Mouse (Mus musculus): ENCODE data around the gene Klk1b9.
A peak's percentile ranks its signal among the peaks of the same experiment; 100 is the strongest.
"Not testable (repeated sequence)": the region's sequence is repeated elsewhere in the genome, so short reads cannot be mapped to it uniquely, and the experiment has no call there.

Klk1b9 gene

DNA sequence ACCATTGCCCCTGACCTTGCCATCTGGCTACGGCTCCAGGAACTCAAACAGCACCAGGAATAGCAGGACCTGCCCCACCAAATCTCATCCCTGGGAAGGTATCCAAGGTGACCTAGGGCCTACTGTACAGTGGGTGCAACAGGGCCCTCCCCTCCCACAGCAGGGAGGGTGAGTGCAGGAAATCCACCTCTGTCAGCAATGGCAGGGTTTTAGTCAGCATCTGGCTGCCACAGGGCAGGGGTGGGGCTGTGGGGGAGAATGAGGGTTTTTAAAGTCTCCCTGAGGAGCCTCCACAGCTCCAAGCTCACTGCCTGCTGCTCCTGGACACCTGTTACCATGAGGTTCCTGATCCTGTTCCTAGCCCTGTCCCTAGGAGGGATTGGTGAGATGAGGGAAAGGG is at the start of gene Klk1b9:
Gene Klk1b9 (plus strand): TSS at position 301 of the 400 bp plus-strand sequence.
- DNase-seq (ENCODE audit: low read depth, low spot score): not testable (repeated sequence)

DNA sequence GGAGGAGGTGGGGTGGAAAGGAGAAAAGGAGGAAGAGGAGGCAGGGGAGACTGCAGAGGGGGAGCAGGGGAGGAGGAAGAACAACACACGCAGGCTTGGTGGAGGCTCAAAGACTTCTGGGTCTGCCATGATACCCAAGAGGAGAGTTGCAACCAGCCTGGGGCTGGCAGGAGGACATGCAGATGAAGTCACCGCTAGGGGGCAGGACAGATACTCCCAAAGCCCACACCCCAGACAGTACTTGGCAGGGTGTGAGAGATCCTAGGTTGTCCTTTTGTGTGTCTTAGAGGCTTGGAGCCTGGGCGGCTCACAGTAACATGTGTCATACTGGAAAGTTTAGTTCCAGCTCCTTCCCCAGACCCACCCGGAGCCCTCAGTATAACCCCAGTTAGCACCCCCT is 47.3 kb upstream of the Klk1b9 start:
- peak; percentile 71 for DNase-seq (ENCODE audit: low read depth, low spot score)

DNA sequence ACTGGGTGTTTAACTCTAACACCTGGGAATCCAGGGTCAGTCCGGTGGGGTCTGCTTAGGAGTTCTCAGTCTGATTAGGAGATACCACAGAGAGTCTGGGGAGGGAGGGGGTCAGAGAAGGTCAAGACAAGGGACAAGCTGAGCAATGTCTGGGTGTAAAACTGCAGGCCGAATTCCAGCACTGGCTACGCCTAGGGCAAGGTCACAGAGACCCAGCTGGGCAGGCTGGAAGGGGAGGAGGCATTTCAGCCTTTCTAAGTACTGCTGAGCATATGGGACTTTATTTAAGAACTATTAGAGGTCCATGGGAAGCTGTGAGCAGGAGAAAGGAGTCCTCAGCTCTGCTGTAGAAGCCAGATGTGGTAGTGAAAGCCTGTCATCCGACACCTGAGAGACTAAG is 43.5 kb upstream of the Klk1b9 start:
- no peak for DNase-seq (ENCODE audit: low read depth, low spot score)

DNA sequence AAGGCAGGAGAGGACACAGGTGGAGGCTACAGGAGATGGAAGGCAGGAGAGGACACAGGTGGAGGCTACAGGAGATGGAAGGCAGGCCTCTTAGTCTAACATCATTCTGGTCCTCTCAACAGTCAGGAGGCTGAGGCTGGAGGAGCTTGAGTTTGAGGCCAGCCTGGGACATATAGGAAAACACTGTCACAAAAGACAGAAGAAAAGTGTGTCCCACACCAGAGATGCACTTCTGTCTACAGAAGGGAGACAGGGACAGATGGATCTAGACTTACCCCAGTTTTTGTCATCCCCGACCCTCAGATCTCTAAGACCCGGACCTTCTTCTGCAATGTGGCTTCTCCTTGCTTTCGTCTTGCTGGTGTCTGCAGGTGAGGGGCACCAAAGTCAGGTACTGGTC is 42.4 kb upstream of the Klk1b9 start, which contains the start of gene Klk15:
Gene Klk15 (plus strand): TSS at position 301 of the 400 bp plus-strand sequence.
- DNase-seq (ENCODE audit: low read depth, low spot score): no peak

DNA sequence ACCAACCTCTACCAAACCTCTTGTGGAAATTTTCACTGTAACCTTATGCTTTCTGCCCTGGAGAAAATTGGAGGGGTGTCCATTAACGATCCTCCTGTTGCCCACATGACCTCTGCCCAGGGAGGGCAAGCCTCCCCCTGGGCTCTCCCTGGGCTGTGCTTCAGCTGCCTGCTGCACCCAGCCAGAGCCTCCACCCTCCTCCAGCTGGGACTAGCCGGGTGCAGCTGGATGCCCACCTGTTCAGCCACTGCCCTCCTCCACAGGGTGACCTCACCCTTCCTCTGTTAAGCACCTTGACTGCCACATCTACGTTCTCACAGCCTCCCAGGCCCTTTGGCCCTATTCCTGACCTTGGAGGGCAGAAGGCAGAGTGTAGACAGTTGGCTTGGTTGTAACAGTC is 41.1 kb upstream of the Klk1b9 start:
- DNase-seq (ENCODE audit: low read depth, low spot score): no peak

DNA sequence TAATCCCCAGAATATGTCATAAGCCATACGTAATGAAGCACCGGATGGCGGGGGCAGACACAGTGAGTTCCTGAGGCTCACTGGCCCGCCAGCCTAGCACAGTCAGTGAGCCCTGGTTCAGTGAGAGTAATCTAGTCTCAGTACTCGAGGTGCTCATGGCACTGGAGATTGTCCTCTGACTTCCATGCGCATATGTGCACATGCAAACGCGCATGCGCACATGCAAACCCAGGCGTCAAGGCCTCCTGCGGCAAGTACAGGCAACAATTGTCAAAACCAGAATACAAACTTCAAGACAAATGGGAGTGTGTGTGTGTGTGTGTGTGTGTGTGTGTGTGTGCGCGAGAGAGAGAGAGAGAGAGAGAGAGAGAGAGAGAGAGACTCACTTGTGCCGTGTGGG is 39.3 kb upstream of the Klk1b9 start:
- DNase-seq (ENCODE audit: low read depth, low spot score): no peak

DNA sequence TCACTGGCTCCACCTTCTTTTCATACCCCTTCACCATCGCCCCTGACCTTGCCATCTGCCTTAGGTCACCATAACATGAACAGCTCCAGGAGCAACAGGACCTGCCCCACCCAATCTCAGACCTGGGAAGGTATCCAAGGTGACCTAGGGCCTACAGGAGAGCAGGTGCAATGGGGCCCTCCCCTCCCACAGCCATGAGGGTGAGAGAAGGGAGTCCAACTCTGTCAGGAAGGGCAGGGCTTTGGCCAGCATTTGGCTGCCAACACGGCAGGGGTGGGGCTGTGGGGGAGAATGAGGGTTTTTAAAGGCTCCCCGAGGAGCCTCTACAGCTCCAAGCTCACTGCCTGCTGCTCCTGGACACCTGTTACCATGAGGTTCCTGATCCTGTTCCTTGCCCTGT is 33.6 kb upstream of the Klk1b9 start:
- DNase-seq (ENCODE audit: low read depth, low spot score): not testable (repeated sequence)

DNA sequence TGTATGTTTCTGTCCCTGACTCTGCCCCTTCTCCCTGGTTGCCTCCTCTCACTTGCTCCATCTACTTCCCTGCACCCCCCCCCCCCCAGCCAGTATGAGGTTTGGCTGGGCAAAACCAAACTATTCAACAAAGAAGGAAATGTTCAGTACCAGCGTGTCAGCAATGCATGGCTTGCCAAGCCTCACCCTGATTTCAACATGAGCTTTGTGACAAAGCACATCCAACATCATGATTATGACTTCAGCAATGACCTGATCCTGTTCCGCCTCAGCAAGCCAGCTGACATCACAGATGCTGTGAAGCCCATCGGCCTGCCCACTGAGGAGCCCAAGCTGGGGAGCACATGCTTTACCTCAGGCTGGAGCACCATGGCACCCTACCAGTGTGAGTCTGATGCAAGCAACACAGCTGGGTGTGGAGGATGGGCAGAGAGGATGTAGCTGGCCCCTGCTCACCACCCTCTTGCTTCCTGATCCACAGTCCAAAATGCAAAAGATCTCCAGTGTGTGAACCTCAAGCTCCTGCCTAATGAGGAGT is 31.1 kb upstream of the Klk1b9 start:
- DNase-seq (ENCODE audit: low read depth, low spot score): no peak

DNA sequence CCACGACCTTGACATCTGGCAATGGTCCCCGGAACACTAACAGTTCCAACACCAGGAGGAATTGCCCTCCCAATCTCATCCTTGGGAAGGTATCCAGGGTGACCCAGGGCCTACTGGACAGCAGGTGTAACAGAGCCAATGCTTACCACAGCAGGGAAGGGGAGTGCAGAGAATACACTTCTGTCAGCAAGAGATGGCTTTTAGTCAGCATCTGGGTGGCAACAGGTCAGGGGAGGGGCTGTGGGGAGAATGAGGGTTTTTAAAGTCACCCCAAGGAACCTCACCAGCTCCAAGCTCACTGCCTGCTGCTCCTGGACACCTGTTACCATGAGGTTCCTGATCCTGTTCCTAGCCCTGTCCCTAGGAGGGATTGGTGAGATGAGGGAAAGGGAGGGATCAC is 25.5 kb upstream of the Klk1b9 start, which contains the start of gene Klk1b8:
Gene Klk1b8 (plus strand): TSS at position 301 of the 400 bp plus-strand sequence.
- DNase-seq (ENCODE audit: low read depth, low spot score): no peak

DNA sequence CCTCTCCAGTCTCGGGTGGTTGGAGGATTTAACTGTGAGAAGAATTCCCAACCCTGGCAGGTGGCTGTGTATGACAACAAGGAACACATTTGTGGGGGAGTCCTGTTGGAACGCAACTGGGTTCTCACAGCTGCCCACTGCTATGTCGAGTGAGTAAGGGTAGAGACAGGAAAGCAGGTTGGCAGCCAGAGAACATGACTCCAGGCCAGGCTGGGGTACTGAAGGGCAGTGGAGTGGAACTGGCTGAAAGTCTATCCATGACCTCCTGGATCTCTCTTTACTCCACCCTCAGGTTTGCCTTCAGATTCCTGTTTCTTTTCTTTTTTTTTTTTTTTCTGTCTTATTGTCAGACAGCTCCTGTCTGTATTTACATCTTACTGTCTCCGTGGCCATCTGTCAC is 23.2 kb upstream of the Klk1b9 start:
- DNase-seq (ENCODE audit: low read depth, low spot score): no peak

DNA sequence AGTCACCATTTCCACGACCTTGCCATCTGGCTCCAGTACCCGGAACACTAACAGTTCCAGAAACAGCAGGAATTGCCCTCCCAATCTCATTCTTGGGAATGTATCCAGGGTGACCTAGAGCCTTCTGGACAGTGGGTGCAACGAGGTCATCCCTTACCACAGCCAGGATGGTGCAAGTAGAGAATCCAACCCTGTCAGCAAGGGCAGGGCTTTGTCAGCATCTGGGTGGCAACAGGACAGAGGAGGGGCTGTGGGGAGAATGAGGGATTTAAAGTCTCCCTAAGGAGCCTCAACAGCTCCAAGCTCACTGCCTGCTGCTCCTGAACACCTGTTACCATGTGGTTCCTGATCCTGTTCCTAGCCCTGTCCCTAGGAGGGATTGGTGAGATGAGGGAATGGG is 9.4 kb upstream of the Klk1b9 start, which contains the start of gene Klk1b1:
Gene Klk1b1 (plus strand): TSS at position 301 of the 400 bp plus-strand sequence.
- DNase-seq (ENCODE audit: low read depth, low spot score): no peak

DNA sequence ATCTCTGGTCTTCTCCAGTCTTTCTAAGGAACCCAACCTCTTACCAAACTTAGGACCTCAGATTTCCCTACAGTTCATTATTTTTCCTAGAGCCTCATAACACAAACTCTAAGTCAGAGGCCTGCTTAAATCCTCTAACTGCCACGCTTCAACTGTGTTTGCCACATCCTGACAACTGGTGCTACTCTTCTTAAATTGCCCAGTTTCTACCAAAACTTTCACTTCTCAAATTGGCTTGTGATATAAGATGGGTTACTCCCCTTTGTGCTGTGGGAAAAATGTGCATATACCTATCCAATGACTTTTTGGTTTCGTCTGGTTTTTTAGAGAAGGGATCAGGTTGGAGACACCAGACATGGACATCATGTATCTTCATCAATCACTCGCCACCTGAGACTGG is 8.8 kb upstream of the Klk1b9 start:
- DNase-seq (ENCODE audit: low read depth, low spot score): peak; percentile 10

DNA sequence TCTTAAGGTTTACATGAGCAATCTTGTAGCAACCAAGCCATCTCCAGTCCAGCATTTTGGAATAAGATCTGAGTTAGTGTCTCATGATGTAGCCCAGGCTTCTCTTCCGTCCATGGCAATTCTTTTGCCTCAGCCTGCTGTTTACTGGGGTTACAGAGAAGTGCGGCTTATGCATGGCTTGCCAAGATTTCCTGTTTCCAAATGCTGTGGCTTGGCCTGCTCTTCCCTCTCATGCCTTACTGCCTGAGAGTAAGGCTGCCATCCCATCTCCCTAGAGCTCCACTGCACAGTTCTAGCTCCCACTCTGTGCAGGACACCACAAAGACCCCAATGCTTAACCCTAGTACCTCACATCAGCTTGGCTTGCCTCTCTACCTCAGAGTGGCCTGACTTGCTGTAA is 8.2 kb upstream of the Klk1b9 start:
- DNase-seq (ENCODE audit: low read depth, low spot score): no peak

DNA sequence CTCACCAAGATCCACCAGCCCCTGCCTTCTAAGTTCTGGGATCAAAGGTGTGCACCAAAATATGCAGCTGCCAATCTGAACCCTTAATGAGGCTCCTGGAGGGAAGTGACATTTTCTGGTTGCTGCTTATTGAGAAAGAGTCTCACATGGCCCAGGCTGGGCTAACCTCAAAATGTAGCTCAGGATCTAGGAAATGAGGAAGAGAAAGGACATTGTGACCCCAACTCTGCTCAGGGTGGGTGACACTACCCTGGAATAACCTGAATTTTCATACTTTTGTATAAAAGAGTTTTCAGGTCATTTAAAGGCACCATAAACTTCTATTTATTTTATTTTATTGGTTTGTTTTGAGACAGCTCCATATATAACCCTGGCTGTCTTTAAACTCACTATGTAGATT is 9.8 kb downstream of the Klk1b9 start:
- no peak for DNase-seq (ENCODE audit: low read depth, low spot score)

DNA sequence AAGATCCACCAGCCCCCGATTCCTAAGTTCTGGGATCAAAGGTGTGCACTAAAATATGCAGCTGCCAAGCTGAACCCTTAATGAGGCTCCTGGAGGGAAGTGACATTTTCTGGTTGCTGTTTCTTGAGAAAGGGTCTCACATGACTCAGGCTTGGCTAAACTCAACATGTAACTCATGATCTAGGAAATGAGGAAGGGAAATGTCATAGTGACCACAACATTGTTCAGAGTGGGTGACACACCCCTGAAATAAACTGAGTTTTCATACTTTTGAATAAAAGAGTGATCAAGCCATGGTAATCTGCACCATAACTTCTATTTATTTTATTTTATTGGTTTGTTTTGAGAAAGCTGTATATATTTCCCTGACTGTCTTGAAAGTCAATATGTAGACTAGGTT is 19.0 kb downstream of the Klk1b9 start:
- not testable (repeated sequence) for DNase-seq (ENCODE audit: low read depth, low spot score)

DNA sequence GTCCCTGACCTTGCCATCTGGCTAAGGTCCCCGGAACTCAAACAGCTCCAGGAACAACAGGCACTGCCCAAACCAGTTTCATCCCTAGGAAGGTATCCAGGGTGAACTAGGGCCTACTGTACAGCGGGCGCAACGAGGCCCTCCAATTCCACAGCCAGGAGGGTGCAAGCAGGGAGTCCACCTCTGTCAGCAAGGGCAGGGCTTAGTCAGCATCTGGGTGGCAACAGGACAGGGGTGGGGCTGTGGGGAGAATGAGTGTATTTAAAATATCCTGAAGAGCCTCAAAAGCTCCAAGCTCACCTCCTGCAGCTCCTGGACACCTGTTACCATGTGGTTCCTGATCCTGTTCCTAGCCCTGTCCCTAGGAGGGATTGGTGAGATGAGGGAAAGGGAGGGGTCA is 19.7 kb downstream of the Klk1b9 start, which contains the start of gene Klk1b11:
Gene Klk1b11 (plus strand): TSS at position 301 of the 400 bp plus-strand sequence.
- not testable (repeated sequence) for DNase-seq (ENCODE audit: low read depth, low spot score)

DNA sequence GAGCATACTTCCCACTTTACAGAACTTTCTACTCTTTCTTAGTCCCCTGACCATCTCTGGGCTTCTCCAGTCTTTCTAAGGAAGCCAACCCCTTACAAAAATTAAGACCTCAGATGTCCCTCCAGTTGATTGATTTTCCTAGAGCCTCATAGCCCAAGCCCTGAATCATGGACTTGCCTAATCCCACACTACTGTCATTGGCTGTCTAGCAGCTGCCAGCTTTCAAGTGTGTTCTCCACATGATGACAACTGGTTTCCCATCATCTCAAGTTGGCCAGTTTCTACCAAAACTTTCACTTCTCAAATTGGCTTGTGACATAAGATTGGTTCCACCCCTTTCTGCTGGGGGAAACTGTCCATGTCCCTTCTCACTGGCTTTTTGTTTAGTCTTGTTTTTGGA is 29.0 kb downstream of the Klk1b9 start:
- peak; percentile 51 for DNase-seq (ENCODE audit: low read depth, low spot score)

DNA sequence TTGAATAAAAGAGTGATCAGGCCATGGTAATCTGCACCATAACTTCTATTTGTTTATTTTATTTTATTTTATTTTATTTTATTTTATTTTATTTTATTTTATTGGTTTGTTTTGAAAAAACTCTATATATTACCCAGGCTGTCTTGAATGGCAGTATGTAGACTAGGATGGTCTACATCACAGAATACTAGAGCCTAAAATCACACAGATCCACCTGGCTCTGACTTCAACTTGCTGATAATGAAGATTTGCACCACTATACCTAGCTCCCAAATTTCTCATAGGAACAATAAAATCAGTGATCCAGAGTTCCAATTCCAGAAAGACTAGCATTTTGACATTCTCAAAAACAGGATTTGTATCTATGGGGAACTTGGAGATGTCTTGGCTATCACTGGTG is 36.0 kb downstream of the Klk1b9 start, which contains the start of gene Klk1b26:
Gene Klk1b26 (plus strand): TSS at position 301 of the 400 bp plus-strand sequence.
- not testable (repeated sequence) for DNase-seq (ENCODE audit: low read depth, low spot score)

DNA sequence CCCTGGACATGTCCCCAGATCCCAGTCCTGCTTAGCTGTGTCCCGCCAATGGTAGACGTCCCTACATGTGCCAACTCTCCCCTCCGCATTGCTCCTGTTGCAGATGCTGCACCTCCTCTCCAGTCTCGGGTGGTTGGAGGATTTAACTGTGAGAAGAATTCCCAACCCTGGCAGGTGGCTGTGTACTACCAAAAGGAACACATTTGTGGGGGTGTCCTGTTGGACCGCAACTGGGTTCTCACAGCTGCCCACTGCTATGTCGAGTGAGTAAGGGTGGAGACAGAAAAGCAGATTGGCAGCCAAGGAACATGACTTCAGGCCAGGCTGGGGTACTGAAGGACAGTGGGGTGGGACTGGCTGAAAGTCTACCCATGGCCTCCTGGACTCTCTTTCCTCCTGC is 38.8 kb downstream of the Klk1b9 start:
- DNase-seq (ENCODE audit: low read depth, low spot score): not testable (repeated sequence)

DNA sequence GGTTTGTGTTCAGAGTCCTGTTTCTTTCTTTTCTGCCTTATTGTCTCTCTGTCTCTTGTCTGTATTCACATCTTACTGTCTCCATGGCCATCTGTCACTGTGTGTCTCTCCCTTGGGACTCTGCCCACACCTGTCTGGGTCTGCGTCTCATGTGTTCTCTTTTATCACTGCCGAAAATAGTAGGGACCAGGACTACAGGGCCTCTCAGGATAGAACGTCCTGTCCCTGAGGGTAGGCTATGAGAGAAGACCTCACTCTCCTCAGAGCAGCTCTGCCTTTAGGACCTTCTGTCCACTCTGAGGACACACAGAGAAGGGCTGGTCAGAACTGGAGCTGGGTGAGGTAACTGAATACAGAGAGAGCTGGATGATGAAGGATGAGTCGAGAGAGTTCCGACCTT is 39.2 kb downstream of the Klk1b9 start:
- no peak for DNase-seq (ENCODE audit: low read depth, low spot score)

Data from A20 (cell line).